In genomic region chr11:98052989-98053834, GRCm38 (mm10) we compare ENCODE assay signal across 8 mouse cellular contexts. TPM values are rescaled to one million over a fixed set of nuclear protein-coding genes. Genes with fewer than 3 reads are reported as not detected.
DNase-seq lines count a peak whose midpoint lies in the region; ATAC-seq lines count a peak whose summit lies in the region.

Gene Stac2, minus strand, starts transcription at chr11:98053462.

- DNase-seq in MN1 (ENCODE audit: low spot score) = peak; percentile 79
- DNase-seq in hindbrain, embryonic 10.5 days (ENCODE audit: low spot score) = peak; percentile 90
- DNase-seq in layer of hippocampus, postnatal 36 days = peak; percentile 58 to 69
- peak; percentile 66 for DNase-seq in lung, postnatal 14 days
- DNase-seq in right cerebral cortex, adult 18-20 months = peak; percentile 82

- peak within 1 kb of the TSS; percentile 61 for H3K9ac ChIP-seq in forebrain, embryonic 13.5 days

- no peaks in the 10 kb centered on the region for H3K9me3 ChIP-seq in forebrain, embryonic 13.5 days (replicated peaks)
- H3K9me3 ChIP-seq in hindbrain, embryonic 10.5 days = no peaks in the 10 kb centered on the region

- peak within 1 kb of the TSS; percentile 75 for H3K4me2 ChIP-seq in forebrain, embryonic 13.5 days

- peak within 1 kb of the TSS; percentile 54 for H3K4me3 ChIP-seq in brown adipose tissue, adult 24 weeks (ENCODE audit: insufficient read depth, low read depth, low read length)
- peak within 1 kb of the TSS; percentile 46 for H3K4me3 ChIP-seq in forebrain, embryonic 13.5 days
- peak within 1 kb of the TSS; percentile 55 for H3K4me3 ChIP-seq in hindbrain, embryonic 10.5 days

- H3K27ac ChIP-seq in brown adipose tissue, adult 24 weeks (replicated peaks; ENCODE audit: low read depth, low read length) = no peak within 1 kb of the TSS
- H3K27ac ChIP-seq in forebrain, embryonic 13.5 days = 0 out of 2 replicates have a peak within 1 kb of the TSS, but pooled peaks have one; percentile 31
- H3K27ac ChIP-seq in hindbrain, embryonic 10.5 days = peak within 1 kb of the TSS; percentile 75

- ATAC-seq in forebrain, embryonic 13.5 days = peak; percentile 89
- no peak for ATAC-seq in erythroblast, adult 5-6 weeks (replicated peaks; ENCODE audit: low FRiP score, poor library complexity, severe bottlenecking)

- H3K36me3 ChIP-seq in forebrain, embryonic 13.5 days (ENCODE audit: poor library complexity, severe bottlenecking) = no peaks in the 10 kb centered on the region
- H3K36me3 ChIP-seq in hindbrain, embryonic 10.5 days = no peaks in the 10 kb centered on the region

- 2% methylated on average over 38 of the region's 48 CpGs for WGBS in forebrain, embryonic 13.5 days
- 2% methylated on average over 45 of the region's 48 CpGs for WGBS in hindbrain, embryonic 10.5 days

- no peaks in the 10 kb centered on the region; the same call in 1 of the 2 replicates for H3K4me1 ChIP-seq in brown adipose tissue, adult 24 weeks (ENCODE audit: control insufficient read depth, insufficient read depth, insufficient read length, low read length)
- peaks cover 34% of the 10 kb centered on the region for H3K4me1 ChIP-seq in forebrain, embryonic 13.5 days
- peaks cover 48% of the 10 kb centered on the region for H3K4me1 ChIP-seq in hindbrain, embryonic 10.5 days (replicated peaks)

- peaks cover 73% of the 10 kb centered on the region for H3K27me3 ChIP-seq in forebrain, embryonic 13.5 days
- peaks cover 85% of the 10 kb centered on the region for H3K27me3 ChIP-seq in hindbrain, embryonic 10.5 days (ENCODE audit: insufficient read depth, poor library complexity, severe bottlenecking)

RNA-seq across cellular contexts. Expression of gene Stac2, which starts in this region (rescaled TPM):
- 0.44 TPM in 1 of 2 replicates, not detected in the other for polyA plus RNA-seq in brown adipose tissue, adult 24 weeks (2012; ENCODE audit: insufficient read depth, insufficient read length, missing spikeins)
- 1.2 and 1.6 TPM in 2 replicates for polyA plus RNA-seq in forebrain, embryonic 13.5 days (2015; fragmentation: Nextera tagmentation; extraction: Ambion mirVana)
- 1.1 and 1.5 TPM in 2 replicates for polyA plus RNA-seq in hindbrain, embryonic 10.5 days (2016; fragmentation: Nextera tagmentation; extraction: Ambion mirVana)
- total RNA-seq in layer of hippocampus, postnatal 36 days (2021) = 10 to 100 TPM; 46.5 to 56.2 TPM
- not detected in 2 replicates for total RNA-seq in erythroblast, adult 5-6 weeks (2015; ENCODE audit: low replicate concordance)
- not detected in 2 replicates for total RNA-seq in erythroblast, adult 5-6 weeks (2017; ENCODE audit: low replicate concordance)

Comparison
In these comparisons a context has a peak if more than half of its experiments do, and no peak if none do; other contexts are left out.
1. RNA of gene Stac2 (total RNA-seq): 46.5 to 56.2 TPM in layer of hippocampus, postnatal 36 days; not detected in erythroblast, adult 5-6 weeks; every median in the first group is over 10 times any median in the second.
2. Peak in every context shown above with its lines, with median percentiles within 50 percentile points of each other: DNase-seq and H3K4me3 ChIP-seq.